Mouse (Mus musculus): ENCODE results near the gene Bcr.

- TF ChIP-seq GATA1 (IDR thresholded peaks at IDR 0.05; ENCODE audit: borderline replicate concordance, low read length) = no peak
- no peak for TF ChIP-seq FLI1 (IDR thresholded peaks at IDR 0.05; ENCODE audit: low read length)
Observed at GRCm38 (mm10) chr10:75230572-75230971, 170.2 kb downstream of the Bcr start.
